Mouse (Mus musculus) lung, adult 2 months (tissue): Measurements from ENCODE around the gene Mapk14.

Source experiments
- CTCF ChIP-seq: fragments of 200-500 bp; IDR thresholded peaks from 2 replicates; pipeline ENCODE4 v1.5.1; 2011; ENCODE audit warnings: mild to moderate bottlenecking, low read length, control low read depth; ENCODE audit not compliant: insufficient read depth
- POLR2A ChIP-seq: fragments of 200-500 bp; IDR thresholded peaks from 2 replicates; pipeline ENCODE4 v1.6.1; 2011; ENCODE audit warnings: low read depth, mild to moderate bottlenecking, control low read depth, low read length, borderline replicate concordance; ENCODE audit errors: extremely low read depth

GRCm38 (mm10) chr17:28697290-28698195, 6.4 kb downstream of the Mapk14 start:
- TF ChIP-seq CTCF (no peak), POLR2A (no peak)
